Mouse (Mus musculus) limb, embryonic 14.5 days (tissue): ENCODE results near the gene Pde5a. TPM values are rescaled to one million over a fixed set of nuclear protein-coding genes. Genes with fewer than 3 reads are reported as not detected.

Experiments used
- ATAC-seq: fragments of 200-750 bp; cut with Nextera tagmentation; 2 replicates; pipeline ENCODE4 v1.8.0; 2017; ENCODE audit warnings: low read depth, moderate number of reproducible peaks, moderate TSS enrichment; ENCODE audit not compliant: low FRiP score
- DNase-seq: peaks from one replicate; pipeline ENCODE4 v3.0.0-alpha.2; 2015; ENCODE audit warnings: low spot score
- H3K27ac ChIP-seq: fragments of 300-500 bp; sonication (generic); replicated peaks from 2 replicates; pipeline ENCODE4 v1.5.1; 2014; ENCODE audit warnings: low read depth, mild to moderate bottlenecking, low read length, moderate library complexity, mixed read lengths
- H3K27me3 ChIP-seq: fragments of 300-500 bp; sonication (generic); 2 replicates; pipeline ENCODE4 v1.6.1; 2014; ENCODE audit warnings: low read length, mixed read lengths; ENCODE audit not compliant: control insufficient read depth, insufficient read depth
- H3K36me3 ChIP-seq: fragments of 300-500 bp; sonication (generic); 2 replicates; pipeline ENCODE4 v1.6.1; 2014; ENCODE audit warnings: mild to moderate bottlenecking, low read length, moderate library complexity, mixed read lengths; ENCODE audit not compliant: control insufficient read depth, insufficient read depth
- H3K4me1 ChIP-seq: fragments of 300-500 bp; sonication (generic); 2 replicates; pipeline ENCODE4 v1.6.1; 2014; ENCODE audit warnings: antibody characterized with exemption, low read length, mixed read lengths; ENCODE audit not compliant: control insufficient read depth, insufficient read depth
- H3K4me2 ChIP-seq: fragments of 300-500 bp; sonication (generic); replicated peaks from 2 replicates; pipeline ENCODE4 v1.6.1; 2014; ENCODE audit warnings: low read depth, mild to moderate bottlenecking, low read length, moderate library complexity; ENCODE audit not compliant: severe bottlenecking
- H3K4me3 ChIP-seq: fragments of 300-500 bp; sonication (generic); replicated peaks from 2 replicates; pipeline ENCODE4 v1.5.1; 2014; ENCODE audit warnings: low read length
- H3K9ac ChIP-seq: fragments of 300-500 bp; sonication (generic); 2 replicates; pipeline ENCODE4 v1.6.1; 2014; ENCODE audit warnings: mild to moderate bottlenecking, low read depth, low read length, moderate library complexity; ENCODE audit not compliant: severe bottlenecking
- H3K9me3 ChIP-seq: fragments of 300-500 bp; sonication (generic); 2 replicates; pipeline ENCODE4 v1.6.1; 2016; ENCODE audit warnings: low read length; ENCODE audit not compliant: control insufficient read depth
- POLR2A ChIP-seq: fragments of 200-500 bp; IDR thresholded peaks from 2 replicates; pipeline ENCODE4 v1.8.0; 2012; ENCODE audit warnings: inconsistent platforms, mild to moderate bottlenecking, moderate library complexity, borderline replicate concordance; ENCODE audit not compliant: insufficient read depth, insufficient read length; ENCODE audit errors: extremely low read depth
- WGBS: fragments of 180-500 bp; shearing (Covaris S2); extraction: QIAGEN DNeasy Blood & Tissue Kit; methylation state at CpG from one replicate; pipeline ENCODE4 v1.1.7; 2014; 5-methylcytosine and 5-hydroxymethylcytosine counted together
- polyA plus RNA-seq, 2 experiments: library from polyadenylated mRNA; depleted of rRNA in 1 of 2; stranded (reverse) in 1 of 2; unstranded in 1 of 2; fragments of >200 nt; fragmentation: Nextera tagmentation in 1 of 2; extraction: Ambion mirVana in 1 of 2; gene quantifications; 2 replicates each; pipeline versions ENCODE4 v1.2.1 to v1.2.3; 2012 to 2014

Pde5a gene
- polyA plus RNA-seq, 2 experiments: 4.9 to 6.2 TPM

- Histone ChIP-seq H3K9me3 (no peaks in the 10 kb centered on the region), H3K4me2 (no peak overlapping the region), H3K27me3 (no peaks in the 10 kb centered on the region), H3K9ac (no peak overlapping the region), H3K4me1 (peaks cover 8% of the 10 kb centered on the region), H3K27ac (no peak overlapping the region), H3K4me3 (no peak overlapping the region), H3K36me3 (no peaks in the 10 kb centered on the region)
- TF ChIP-seq POLR2A: no peak
- WGBS: 36% methylated on average over 4 of the region's 4 CpGs
- no peak for DNase-seq
- peak; percentile 81; the same call in 1 of the 2 replicates for ATAC-seq
These were observed 92.0 kb downstream of the Pde5a start for GRCm38 (mm10) chr3:122820700-122821099.

DNA sequence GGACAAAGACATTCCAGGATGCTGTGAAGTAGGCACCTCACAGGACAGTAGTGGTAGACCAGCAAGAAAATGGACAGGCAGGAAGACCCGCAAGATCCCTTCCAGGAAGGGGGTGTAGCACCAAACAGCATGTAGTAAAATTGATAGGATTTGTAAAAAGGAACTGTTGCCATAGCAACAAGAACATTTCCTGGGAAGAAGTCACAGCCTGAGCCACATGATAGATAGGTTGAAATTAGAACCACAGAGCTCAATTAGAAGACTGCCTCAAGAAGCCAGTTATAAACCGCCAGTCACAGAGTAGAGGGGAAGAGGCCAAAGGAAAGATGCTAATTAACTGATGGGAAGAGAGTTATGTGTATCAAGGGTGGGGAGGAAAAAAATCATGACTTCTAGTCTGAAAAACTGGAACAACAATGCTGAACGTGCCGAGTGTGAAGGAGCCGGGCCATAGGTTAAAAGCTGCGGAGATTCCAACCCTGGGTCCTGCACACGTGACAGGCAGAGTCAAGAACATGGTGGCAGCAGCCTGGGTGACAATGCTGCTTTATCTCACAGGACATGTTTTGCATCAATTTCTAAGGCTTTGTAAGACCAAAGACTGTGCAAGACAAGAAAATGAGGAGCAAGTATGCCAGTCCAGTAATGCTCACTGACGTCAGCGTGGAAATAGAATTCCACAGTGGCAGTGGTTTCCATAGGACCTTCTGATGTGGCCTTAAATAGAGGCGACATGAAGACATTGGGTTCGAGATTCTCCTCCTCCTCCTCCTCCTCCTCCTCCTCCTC lies 99.7 kb downstream of the Pde5a start:
- H3K4me3 ChIP-seq: no peak overlapping the region
- no peak for DNase-seq
- H3K9me3 ChIP-seq: no peaks in the 10 kb centered on the region
- no peaks in the 10 kb centered on the region for H3K27me3 ChIP-seq
- ATAC-seq: no peak
- H3K36me3 ChIP-seq: no peaks in the 10 kb centered on the region
- TF ChIP-seq POLR2A: no peak
- no peak overlapping the region for H3K27ac ChIP-seq
- no peaks in the 10 kb centered on the region for H3K4me1 ChIP-seq
- no peak overlapping the region for H3K9ac ChIP-seq
- H3K4me2 ChIP-seq: no peak overlapping the region
- 90% methylated on average over 11 of the region's 11 CpGs for WGBS

DNA sequence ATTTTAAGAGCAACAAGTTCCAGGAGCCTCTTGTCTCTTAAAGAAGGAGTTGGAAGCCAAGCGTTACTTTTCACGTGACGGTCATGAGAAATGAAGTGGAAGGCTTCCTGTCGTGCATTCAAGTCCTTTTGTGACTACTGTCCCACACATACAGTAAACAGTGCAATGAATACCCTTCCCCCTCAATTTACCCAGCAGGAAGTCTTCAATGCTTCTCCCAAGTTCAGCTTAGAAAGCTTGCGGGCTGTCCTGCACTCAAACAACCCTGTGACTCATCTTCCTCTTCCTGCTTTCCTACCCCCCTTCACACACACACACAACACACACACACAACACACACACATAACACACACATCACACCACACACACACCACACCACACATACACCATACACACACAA lies 105.8 kb downstream of the Pde5a start:
- Histone ChIP-seq H3K4me2 (no peak overlapping the region), H3K9ac (no peak overlapping the region), H3K27ac (no peak overlapping the region), H3K9me3 (no peaks in the 10 kb centered on the region), H3K4me1 (0 out of 2 replicates have a peak, but pooled peaks cover 8% of the 10 kb centered on the region), H3K4me3 (no peak overlapping the region), H3K36me3 (no peaks in the 10 kb centered on the region), H3K27me3 (no peaks in the 10 kb centered on the region)
- no peak for DNase-seq
- 76% methylated on average over 5 of the region's 5 CpGs for WGBS
- no peak for TF ChIP-seq POLR2A
- no peak for ATAC-seq

GRCm38 (mm10) chr3:122835097-122835850 lies 106.5 kb downstream of the Pde5a start:
- TF ChIP-seq POLR2A: no peak
- WGBS: 57% methylated on average over 8 of the region's 8 CpGs
- Histone ChIP-seq H3K9me3 (no peaks in the 10 kb centered on the region), H3K27me3 (no peaks in the 10 kb centered on the region), H3K27ac (no peak overlapping the region), H3K9ac (no peak overlapping the region), H3K36me3 (no peaks in the 10 kb centered on the region), H3K4me2 (no peak overlapping the region), H3K4me1 (0 out of 2 replicates have a peak, but pooled peaks cover 8% of the 10 kb centered on the region), H3K4me3 (no peak overlapping the region)
- ATAC-seq: no peak
- DNase-seq: peak; percentile 56

DNA sequence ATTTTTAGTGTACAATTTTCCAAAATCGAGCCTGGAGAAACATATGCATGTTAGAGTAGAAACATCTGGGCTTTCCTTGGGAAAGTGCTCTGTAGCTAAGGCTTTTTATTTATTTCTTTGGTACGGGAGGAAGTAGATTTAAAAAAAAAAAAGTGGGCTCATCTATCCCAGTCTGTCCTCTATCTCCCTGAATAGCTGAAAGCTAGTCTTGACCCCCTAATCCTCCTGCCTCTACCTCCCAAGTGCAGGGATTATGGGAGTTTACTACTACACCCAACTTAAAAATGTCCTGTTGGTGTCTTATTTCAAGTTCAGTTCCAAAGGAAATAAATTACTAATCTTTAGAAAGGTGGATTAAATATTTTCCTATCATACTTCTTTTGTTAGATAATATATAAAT lies 108.9 kb downstream of the Pde5a start:
- WGBS: 38% methylated on average over 2 of the region's 2 CpGs
- TF ChIP-seq POLR2A: no peak
- H3K4me1 ChIP-seq: 0 out of 2 replicates have a peak, but pooled peaks cover 8% of the 10 kb centered on the region
- H3K27me3 ChIP-seq: no peaks in the 10 kb centered on the region
- no peaks in the 10 kb centered on the region for H3K9me3 ChIP-seq
- no peaks in the 10 kb centered on the region for H3K36me3 ChIP-seq
- ATAC-seq (no peak), DNase-seq (no peak)
- 0 out of 2 replicates have a peak overlapping the region, but pooled peaks have one; percentile 20 for H3K27ac ChIP-seq
- H3K9ac ChIP-seq: no peak overlapping the region
- no peak overlapping the region for H3K4me3 ChIP-seq
- H3K4me2 ChIP-seq: no peak overlapping the region
